Mouse (Mus musculus): Measurements from ENCODE around the gene Tmem132b. TPM values are rescaled to one million over a fixed set of nuclear protein-coding genes. Genes with fewer than 3 reads are reported as not detected.

Tmem132b gene
- polyA plus RNA-seq, 1 experiment from 2014 or later: 1.8 TPM

DNA sequence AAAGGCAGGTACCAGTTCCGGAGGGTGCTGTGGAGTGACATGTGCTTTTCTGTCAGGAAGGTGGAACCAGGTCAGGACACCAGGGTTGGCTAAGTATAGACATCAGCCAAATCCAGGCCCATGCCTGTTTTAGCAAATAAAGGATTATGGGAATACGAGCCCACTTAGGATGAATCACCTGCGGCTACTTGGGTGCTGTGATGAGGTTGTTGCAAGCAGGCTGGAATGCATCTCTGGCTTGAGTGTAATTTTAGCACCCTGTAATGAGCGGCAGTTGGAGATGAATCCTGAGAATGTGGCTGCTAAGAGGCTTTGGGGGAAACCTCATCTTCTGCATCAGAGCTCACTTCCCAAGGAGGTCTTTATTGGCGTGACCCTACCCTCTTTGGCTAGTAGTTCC is 168.7 kb downstream of the Tmem132b start:
- no peak overlapping the region for H3K4me2 ChIP-seq
- no peaks in the 10 kb centered on the region for H3K4me1 ChIP-seq
- WGBS: 87% methylated on average over 5 of the region's 5 CpGs
- no peak overlapping the region for H3K9ac ChIP-seq
- H3K9me3 ChIP-seq: no peaks in the 10 kb centered on the region
- no peaks in the 10 kb centered on the region for H3K27me3 ChIP-seq
- H3K4me3 ChIP-seq (replicated peaks): no peak overlapping the region
- no peak for ATAC-seq (ENCODE audit: low FRiP score)
- H3K27ac ChIP-seq: no peak overlapping the region
- no peaks in the 10 kb centered on the region for H3K36me3 ChIP-seq (replicated peaks)

DNA sequence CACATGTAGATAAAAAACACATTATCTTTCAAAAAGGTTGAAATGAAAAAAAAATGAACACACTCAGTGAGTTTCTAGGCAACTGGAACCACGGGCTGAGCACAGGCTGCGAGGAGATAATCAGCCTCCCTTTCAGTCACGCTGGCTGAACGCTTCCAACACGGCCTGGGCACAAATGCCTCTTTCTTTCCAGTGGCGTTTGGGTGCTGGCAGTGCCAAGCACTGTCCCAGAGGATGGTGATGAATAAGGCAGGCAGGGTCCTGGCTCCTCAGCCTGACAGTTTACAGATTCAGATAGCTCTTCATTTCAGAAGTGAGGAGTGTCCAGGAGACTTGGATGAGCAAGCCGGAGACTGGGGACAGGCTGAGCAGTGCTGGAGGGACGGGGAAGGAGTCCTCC is 173.8 kb downstream of the Tmem132b start:
- no peak for ATAC-seq (ENCODE audit: low FRiP score)

DNA sequence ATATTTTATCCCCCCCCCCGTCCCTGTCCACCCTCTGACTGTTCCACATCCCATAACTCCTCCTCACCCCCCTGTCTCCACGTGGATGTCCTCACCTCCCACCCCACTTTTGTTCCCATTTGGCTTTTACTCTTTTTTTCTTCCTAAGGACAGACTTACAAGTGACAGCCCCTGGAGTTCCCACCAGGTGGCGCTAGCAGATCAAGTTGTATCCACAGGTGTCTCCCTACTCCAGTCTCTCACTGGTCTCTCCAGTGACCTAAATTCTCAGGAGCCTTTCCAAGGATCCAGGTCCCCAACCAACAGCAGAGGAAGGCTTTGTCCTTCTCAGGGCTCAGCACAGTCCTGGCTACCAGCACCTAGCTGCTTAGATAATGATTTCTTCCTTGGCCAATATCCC is 177.6 kb downstream of the Tmem132b start:
- WGBS: 3% methylated on average over 3 of the region's 3 CpGs
- H3K4me1 ChIP-seq: no peaks in the 10 kb centered on the region
- H3K4me3 ChIP-seq (replicated peaks): no peak overlapping the region
- H3K4me2 ChIP-seq: no peak overlapping the region
- no peak overlapping the region for H3K27ac ChIP-seq
- H3K9me3 ChIP-seq: no peaks in the 10 kb centered on the region
- no peaks in the 10 kb centered on the region for H3K36me3 ChIP-seq (replicated peaks)
- no peak overlapping the region for H3K9ac ChIP-seq
- no peaks in the 10 kb centered on the region for H3K27me3 ChIP-seq
- no peak for ATAC-seq (ENCODE audit: low FRiP score)

More for the DNA sequence above, 173.8 kb downstream of the Tmem132b start:
- Histone ChIP-seq H3K4me1 (no peaks in the 10 kb centered on the region), H3K4me3 (replicated peaks) (no peak overlapping the region), H3K9me3 (no peaks in the 10 kb centered on the region), H3K36me3 (replicated peaks) (no peaks in the 10 kb centered on the region), H3K9ac (no peak overlapping the region), H3K4me2 (no peak overlapping the region), H3K27ac (no peak overlapping the region), H3K27me3 (no peaks in the 10 kb centered on the region)
- 64% methylated on average over 8 of the region's 8 CpGs for WGBS

DNA sequence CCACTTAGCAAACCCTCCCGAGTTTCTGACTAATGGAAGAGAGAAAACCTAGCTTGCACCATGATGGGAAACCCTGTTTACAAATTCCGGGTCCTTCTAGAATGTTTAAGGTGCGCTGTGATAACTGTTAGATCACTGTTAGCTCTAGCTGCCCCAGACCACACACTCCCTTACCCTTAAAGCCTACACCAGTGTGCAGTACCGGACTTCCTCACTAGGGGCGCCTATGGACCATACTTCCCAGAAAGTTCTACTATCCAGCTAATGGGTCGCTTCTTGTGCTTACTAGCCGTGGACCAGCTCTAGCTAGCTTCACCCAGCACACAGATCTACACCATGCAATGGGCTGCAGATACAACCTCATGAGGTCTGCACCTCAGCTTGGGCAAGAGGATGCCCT is 195.2 kb downstream of the Tmem132b start:
- 89% methylated on average over 7 of the region's 7 CpGs for WGBS
- no peaks in the 10 kb centered on the region for H3K9me3 ChIP-seq
- H3K9ac ChIP-seq: no peak overlapping the region
- no peaks in the 10 kb centered on the region for H3K27me3 ChIP-seq
- H3K4me3 ChIP-seq (replicated peaks): no peak overlapping the region
- H3K36me3 ChIP-seq (replicated peaks): no peaks in the 10 kb centered on the region
- no peak overlapping the region for H3K27ac ChIP-seq
- ATAC-seq (ENCODE audit: low FRiP score): no peak
- no peaks in the 10 kb centered on the region for H3K4me1 ChIP-seq
- no peak overlapping the region for H3K4me2 ChIP-seq

DNA sequence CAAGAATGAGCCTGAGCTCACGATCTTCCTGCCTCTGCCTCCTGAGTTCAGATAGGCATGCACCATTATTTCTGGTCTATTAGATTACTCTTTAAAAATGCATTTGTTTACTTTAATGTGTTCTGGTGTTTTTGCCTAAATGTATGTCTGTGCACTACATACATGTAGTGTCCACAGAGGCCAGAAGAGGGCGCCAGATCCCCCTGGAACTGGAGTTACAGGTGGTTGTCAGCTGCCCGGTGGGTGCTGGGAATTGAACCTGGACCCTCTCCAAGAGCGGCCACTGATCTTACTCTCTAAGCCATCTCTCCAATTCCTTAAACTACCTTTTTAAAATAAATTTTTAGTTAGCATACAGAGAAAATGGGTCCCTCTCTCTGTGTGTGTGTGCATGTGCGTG is 195.9 kb downstream of the Tmem132b start:
- Histone ChIP-seq H3K4me1 (no peaks in the 10 kb centered on the region), H3K9me3 (no peaks in the 10 kb centered on the region), H3K27ac (no peak overlapping the region), H3K4me3 (replicated peaks) (no peak overlapping the region), H3K4me2 (no peak overlapping the region), H3K9ac (no peak overlapping the region), H3K27me3 (no peaks in the 10 kb centered on the region), H3K36me3 (replicated peaks) (no peaks in the 10 kb centered on the region)
- no peak for ATAC-seq (ENCODE audit: low FRiP score)
- WGBS: 81% methylated on average over 5 of the region's 5 CpGs

DNA sequence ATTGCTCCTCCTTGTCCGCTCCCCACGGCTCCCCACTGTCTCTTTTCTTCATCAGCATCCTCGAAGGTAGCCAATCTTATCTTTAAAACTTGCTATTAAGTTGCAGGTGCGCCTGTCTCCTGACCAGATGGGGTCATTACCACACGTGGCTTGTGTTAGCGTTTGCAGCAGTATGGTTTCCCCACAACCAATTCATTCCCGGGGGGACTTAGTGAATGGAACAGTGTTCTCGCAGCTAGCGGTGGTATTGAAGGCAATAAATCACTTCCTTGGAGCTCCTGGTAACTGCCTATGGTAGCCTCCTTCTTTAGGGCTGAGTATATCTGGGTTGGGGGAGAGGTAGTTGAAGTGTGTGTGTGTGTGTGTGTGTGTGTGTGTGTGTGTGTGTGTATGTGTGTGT is 196.4 kb downstream of the Tmem132b start:
- WGBS: 94% methylated on average over 9 of the region's 9 CpGs
- Histone ChIP-seq H3K4me2 (no peak overlapping the region), H3K9me3 (no peaks in the 10 kb centered on the region; the same call in 1 of the 2 replicates), H3K27ac (no peak overlapping the region), H3K4me3 (replicated peaks) (no peak overlapping the region), H3K36me3 (replicated peaks) (no peaks in the 10 kb centered on the region), H3K4me1 (no peaks in the 10 kb centered on the region), H3K9ac (no peak overlapping the region), H3K27me3 (no peaks in the 10 kb centered on the region)
- no peak for ATAC-seq (ENCODE audit: low FRiP score)

DNA sequence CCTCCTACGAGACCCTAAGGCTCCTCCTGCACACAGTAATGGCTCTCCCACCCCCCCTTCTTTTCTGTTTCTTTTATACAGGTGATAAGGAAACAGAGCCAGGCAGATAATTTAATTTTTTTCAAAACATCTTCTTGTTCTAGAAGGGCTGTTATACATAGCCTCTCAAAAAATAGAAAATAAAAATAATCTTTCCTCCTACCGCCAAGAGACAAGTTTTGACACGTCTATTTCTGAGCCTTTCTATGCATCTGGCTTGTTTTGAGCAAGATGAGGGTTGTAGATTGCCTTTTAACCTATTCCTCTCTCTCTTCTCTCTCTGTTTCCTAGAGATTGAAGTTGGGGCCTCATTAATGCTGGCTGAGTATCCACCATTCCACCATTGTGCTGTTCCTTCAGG is 196.9 kb downstream of the Tmem132b start:
- no peaks in the 10 kb centered on the region for H3K4me1 ChIP-seq
- H3K9ac ChIP-seq: no peak overlapping the region
- H3K4me3 ChIP-seq (replicated peaks): no peak overlapping the region
- no peak overlapping the region for H3K4me2 ChIP-seq
- no peak overlapping the region for H3K27ac ChIP-seq
- no peaks in the 10 kb centered on the region for H3K36me3 ChIP-seq (replicated peaks)
- no peaks in the 10 kb centered on the region; the same call in 1 of the 2 replicates for H3K9me3 ChIP-seq
- H3K27me3 ChIP-seq: no peaks in the 10 kb centered on the region
- ATAC-seq (ENCODE audit: low FRiP score): no peak
- 79% methylated on average over 3 of the region's 3 CpGs for WGBS

DNA sequence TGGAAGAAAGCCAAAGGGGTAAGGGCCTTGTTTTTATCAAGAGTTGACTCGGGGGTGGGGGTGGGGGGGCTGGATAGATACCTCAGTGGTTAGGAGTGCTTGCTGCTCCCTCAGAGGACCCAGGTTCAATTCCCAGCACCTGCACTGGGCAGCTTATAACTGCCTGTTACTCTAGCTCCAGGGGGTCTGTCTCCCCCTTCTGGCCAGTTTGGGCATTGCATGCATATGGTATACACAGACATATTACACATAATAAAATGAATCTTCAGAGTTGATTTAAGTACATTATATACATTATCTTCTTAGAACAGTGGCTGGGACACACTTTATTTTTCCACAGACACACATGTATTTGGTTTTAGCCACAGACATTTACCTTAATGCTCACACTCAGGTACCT is 202.2 kb downstream of the Tmem132b start:
- no peaks in the 10 kb centered on the region for H3K36me3 ChIP-seq (replicated peaks)
- H3K27me3 ChIP-seq: no peaks in the 10 kb centered on the region
- H3K9me3 ChIP-seq: peaks cover 2% of the 10 kb centered on the region; the same call in 1 of the 2 replicates
- no peak overlapping the region for H3K4me2 ChIP-seq
- WGBS: 89% methylated on average over 1 of the region's 1 CpGs
- no peaks in the 10 kb centered on the region for H3K4me1 ChIP-seq
- no peak overlapping the region for H3K4me3 ChIP-seq (replicated peaks)
- no peak for ATAC-seq (ENCODE audit: low FRiP score)
- H3K27ac ChIP-seq: no peak overlapping the region
- H3K9ac ChIP-seq: no peak overlapping the region

DNA sequence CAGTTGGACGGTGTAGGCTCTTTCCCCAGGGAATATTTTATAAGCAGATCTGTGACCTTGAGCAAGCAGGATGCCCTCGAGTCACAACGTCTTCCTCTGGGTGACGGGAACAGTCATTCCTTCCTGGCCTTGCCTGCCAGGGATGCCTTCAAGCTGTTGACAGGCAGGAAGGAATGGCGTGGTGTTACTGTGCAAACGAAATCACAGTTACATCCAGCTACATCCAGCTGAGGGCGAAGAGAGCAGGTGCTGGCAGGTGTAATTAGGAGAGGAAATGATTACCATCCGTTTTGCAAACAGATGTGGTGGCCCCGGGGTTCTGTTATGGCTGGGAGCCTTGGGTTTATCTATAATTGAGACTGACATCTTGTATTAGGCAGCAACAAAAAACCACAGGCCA is 205.5 kb downstream of the Tmem132b start:
- WGBS: 75% methylated on average over 9 of the region's 9 CpGs
- H3K27ac ChIP-seq: no peak overlapping the region
- H3K4me2 ChIP-seq: no peak overlapping the region
- no peaks in the 10 kb centered on the region for H3K27me3 ChIP-seq
- H3K36me3 ChIP-seq (replicated peaks): no peaks in the 10 kb centered on the region
- no peak overlapping the region for H3K9ac ChIP-seq
- peaks cover 2% of the 10 kb centered on the region; the same call in 1 of the 2 replicates for H3K9me3 ChIP-seq
- H3K4me1 ChIP-seq: no peaks in the 10 kb centered on the region
- no peak for ATAC-seq (ENCODE audit: low FRiP score)
- H3K4me3 ChIP-seq (replicated peaks): no peak overlapping the region

DNA sequence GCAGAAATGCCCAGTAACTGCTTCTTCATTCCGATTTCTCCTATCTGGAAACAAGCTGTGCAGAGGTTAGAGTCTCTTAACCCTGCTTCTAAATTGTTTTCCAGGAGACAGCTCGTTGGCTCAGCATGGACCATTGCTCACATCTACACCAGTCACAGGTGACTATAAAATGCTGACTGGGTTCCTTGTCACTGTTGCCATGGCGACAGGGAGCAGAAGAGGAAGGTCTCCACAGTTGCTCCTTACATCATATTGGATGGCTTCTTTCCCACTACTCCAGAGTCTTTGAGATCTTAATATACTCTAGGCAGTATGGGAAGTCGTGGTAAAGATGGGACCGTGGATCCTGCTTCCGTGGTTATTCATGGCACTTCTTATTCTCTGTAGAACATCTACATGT is 211.9 kb downstream of the Tmem132b start:
- Histone ChIP-seq H3K27ac (no peak overlapping the region), H3K27me3 (no peaks in the 10 kb centered on the region), H3K36me3 (replicated peaks) (no peaks in the 10 kb centered on the region), H3K4me3 (replicated peaks) (no peak overlapping the region), H3K4me1 (no peaks in the 10 kb centered on the region), H3K9ac (no peak overlapping the region), H3K9me3 (no peaks in the 10 kb centered on the region; the same call in 1 of the 2 replicates), H3K4me2 (no peak overlapping the region)
- no peak for ATAC-seq (ENCODE audit: low FRiP score)
- 82% methylated on average over 6 of the region's 6 CpGs for WGBS

DNA sequence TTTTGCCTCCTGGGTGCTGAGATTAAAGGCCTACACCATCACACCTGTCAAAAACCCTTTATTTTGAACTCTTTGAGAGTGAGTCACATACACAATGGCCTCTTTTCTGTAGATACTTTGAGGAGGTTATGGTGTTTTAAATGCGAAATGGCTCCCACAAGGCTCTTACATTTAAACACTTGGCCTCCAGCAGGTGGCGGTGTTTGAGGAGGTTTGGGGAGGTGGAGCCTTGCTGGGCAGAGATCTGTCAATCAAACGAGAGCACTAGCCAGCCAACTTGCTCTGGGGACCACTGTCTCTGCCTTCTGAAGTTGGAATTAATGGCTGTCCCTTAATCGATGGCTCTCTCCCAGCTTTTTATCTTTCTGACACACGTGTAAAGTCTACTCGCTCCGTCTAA is 214.2 kb downstream of the Tmem132b start:
- no peak for ATAC-seq (ENCODE audit: low FRiP score)
- no peak overlapping the region for H3K27ac ChIP-seq
- 67% methylated on average over 7 of the region's 7 CpGs for WGBS

DNA sequence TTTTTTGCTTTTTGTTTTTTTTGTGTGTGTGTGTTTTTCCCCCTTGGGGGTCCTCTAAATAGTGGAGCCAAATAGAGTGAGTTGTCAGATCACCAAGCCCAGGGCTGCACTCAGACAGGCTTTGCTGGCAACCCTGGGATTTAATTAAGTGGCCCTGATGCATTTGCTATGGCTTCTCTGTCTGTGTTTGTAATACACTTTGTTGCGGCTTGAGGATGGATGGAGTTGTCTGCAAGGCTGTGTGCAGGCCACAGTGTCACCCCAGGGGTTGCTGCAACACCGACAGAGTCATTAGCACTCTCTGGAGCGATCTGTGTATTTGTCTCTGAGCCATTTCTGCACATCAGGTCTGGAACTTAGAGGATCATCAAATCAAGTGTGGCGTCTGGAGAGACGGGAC is 219.9 kb downstream of the Tmem132b start:
- H3K4me1 ChIP-seq: no peaks in the 10 kb centered on the region
- H3K36me3 ChIP-seq (replicated peaks): no peaks in the 10 kb centered on the region
- ATAC-seq (ENCODE audit: low FRiP score): no peak
- WGBS: 77% methylated on average over 5 of the region's 5 CpGs
- H3K27ac ChIP-seq: no peak overlapping the region
- no peak overlapping the region for H3K4me3 ChIP-seq (replicated peaks)
- H3K4me2 ChIP-seq: no peak overlapping the region
- H3K27me3 ChIP-seq: no peaks in the 10 kb centered on the region
- H3K9me3 ChIP-seq: peaks cover 4% of the 10 kb centered on the region; the same call in 1 of the 2 replicates
- H3K9ac ChIP-seq: no peak overlapping the region

More for the DNA sequence above, 214.2 kb downstream of the Tmem132b start:
- Histone ChIP-seq H3K4me2 (no peak overlapping the region), H3K36me3 (replicated peaks) (no peaks in the 10 kb centered on the region), H3K27me3 (no peaks in the 10 kb centered on the region), H3K9me3 (peaks cover 4% of the 10 kb centered on the region; the same call in 1 of the 2 replicates), H3K4me3 (replicated peaks) (no peak overlapping the region), H3K4me1 (no peaks in the 10 kb centered on the region), H3K9ac (no peak overlapping the region)

DNA sequence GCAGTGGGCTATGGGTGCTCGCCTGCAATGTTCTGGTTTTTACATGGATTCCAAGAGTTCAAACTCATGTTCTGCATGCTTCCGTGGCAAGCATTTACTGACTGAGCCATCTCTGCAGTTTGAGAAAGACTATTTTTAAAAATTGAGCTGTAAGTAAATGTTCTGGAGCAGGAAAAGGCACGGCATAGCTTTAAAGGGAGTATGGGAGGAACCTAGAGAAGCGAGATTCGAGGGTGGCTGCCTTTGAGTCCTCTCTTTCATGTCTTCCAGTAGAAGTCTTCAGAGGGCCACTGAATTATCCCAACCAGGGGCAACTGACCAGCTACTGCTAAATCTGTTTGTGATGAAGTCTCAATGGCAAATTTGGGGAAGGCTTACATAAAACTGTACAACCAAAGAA is 221.0 kb downstream of the Tmem132b start:
- H3K27me3 ChIP-seq: no peaks in the 10 kb centered on the region
- no peaks in the 10 kb centered on the region for H3K36me3 ChIP-seq (replicated peaks)
- no peaks in the 10 kb centered on the region for H3K4me1 ChIP-seq
- 86% methylated on average over 5 of the region's 5 CpGs for WGBS
- no peak overlapping the region for H3K9ac ChIP-seq
- H3K27ac ChIP-seq: no peak overlapping the region
- H3K4me3 ChIP-seq (replicated peaks): no peak overlapping the region
- ATAC-seq (ENCODE audit: low FRiP score): no peak
- H3K4me2 ChIP-seq: no peak overlapping the region
- H3K9me3 ChIP-seq: peaks cover 4% of the 10 kb centered on the region; the same call in 1 of the 2 replicates
